Mouse (Mus musculus): Measurements from ENCODE around the gene Hdac9. TPM values are rescaled to one million over a fixed set of nuclear protein-coding genes. Genes with fewer than 3 reads are reported as not detected.

Hdac9 gene
- polyA plus RNA-seq, 1 experiment, result not detected

DNA sequence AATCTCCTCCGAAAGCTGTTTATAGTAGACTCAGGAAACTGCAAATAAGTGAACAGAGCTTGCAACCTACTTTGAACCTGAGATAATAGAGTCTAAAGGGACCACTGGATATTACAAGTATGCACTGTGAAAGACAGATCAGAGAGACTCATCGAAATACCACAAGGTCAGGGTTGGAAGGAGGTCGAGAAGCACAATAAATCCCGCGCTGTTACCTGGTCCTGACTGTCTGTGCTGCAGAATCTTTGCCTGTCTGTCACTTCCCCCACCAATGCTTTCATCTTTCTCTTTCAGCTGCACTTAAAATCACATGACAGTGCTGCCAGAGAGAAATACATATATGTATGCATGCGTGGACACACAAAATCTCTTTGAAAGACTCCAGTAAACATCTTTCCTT, 760.6 kb downstream of the Hdac9 start:
- H3K4me3 ChIP-seq (replicated peaks), result no peak overlapping the region
- H3K9me3 ChIP-seq, result no peaks in the 10 kb centered on the region
- H3K36me3 ChIP-seq (replicated peaks; ENCODE audit: low read length), result no peaks in the 10 kb centered on the region
- H3K4me1 ChIP-seq, result no peaks in the 10 kb centered on the region
- TF ChIP-seq GATA1 (IDR thresholded peaks at IDR 0.05; ENCODE audit: borderline replicate concordance, low read length) (no peak), FLI1 (IDR thresholded peaks at IDR 0.05; ENCODE audit: low read length) (no peak)
- no peaks in the 10 kb centered on the region for H3K27me3 ChIP-seq (replicated peaks)

DNA sequence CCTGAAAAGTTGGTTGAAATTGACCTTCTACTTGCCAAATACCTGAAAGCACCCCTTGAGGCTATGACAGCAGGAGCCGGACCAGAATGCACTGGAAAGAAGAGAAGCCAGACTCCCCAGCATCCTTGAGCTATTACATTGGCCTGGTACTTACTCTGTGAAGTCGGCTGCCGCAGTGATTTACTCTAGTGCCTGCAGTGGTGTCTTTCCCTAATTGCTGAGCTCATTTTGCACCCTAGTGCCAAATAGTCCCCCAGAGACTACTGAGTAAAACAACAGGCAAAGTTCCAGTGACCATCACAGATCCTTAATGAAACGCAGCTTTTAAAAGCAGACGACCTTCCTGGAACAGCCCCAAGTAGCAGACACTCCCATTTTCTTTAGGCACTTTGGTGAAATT, 761.2 kb downstream of the Hdac9 start:
- Histone ChIP-seq H3K36me3 (replicated peaks; ENCODE audit: low read length) (no peaks in the 10 kb centered on the region), H3K4me1 (no peaks in the 10 kb centered on the region), H3K4me3 (replicated peaks) (no peak overlapping the region), H3K9me3 (no peaks in the 10 kb centered on the region), H3K27me3 (replicated peaks) (no peaks in the 10 kb centered on the region)
- TF ChIP-seq GATA1 (IDR thresholded peaks at IDR 0.05; ENCODE audit: borderline replicate concordance, low read length), result no peak
- no peak for TF ChIP-seq FLI1 (IDR thresholded peaks at IDR 0.05; ENCODE audit: low read length)

DNA sequence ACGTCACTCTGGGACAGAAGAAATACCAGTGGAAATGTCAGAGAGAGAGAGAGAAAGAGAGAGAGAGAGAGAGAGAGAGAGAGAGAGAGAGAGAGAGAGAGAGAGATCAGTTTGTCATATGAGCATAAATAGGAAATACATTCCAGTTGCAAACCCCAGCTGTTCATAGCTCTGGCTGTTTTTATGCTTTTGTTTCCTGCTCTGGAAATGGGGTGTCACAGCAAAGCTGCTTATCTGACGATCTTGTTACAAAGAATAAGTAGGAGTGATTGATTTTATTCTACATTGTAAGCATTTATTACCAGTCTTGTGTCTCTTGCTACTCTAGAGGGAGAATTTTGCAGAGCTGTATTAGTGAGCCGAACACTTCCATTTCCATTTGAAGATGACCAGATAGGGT, 762.1 kb downstream of the Hdac9 start:
- H3K9me3 ChIP-seq, result no peaks in the 10 kb centered on the region
- TF ChIP-seq FLI1 (IDR thresholded peaks at IDR 0.05; ENCODE audit: low read length), result no peak
- TF ChIP-seq GATA1 (IDR thresholded peaks at IDR 0.05; ENCODE audit: borderline replicate concordance, low read length), result no peak
- H3K4me1 ChIP-seq, result no peaks in the 10 kb centered on the region
- H3K36me3 ChIP-seq (replicated peaks; ENCODE audit: low read length), result no peaks in the 10 kb centered on the region
- no peak overlapping the region for H3K4me3 ChIP-seq (replicated peaks)
- no peaks in the 10 kb centered on the region for H3K27me3 ChIP-seq (replicated peaks)

DNA sequence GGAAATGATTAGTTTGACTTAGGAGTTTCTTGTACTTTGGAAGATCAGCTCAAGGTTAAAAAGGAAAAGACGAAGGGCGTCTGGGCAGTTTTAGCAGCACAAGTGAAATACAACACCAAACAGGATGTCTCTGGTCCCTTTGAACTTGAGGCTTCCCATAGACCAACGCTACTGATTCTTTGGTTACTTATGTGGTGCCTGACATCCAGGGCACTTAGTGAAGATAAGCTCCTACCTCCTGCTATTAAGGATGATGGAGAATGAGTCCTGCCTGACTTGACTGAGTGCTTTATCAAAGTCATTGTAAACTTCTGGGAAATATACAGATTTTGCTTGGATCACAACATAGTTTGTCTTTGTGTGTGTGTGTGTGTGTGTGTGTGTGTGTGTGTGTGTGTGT, 765.6 kb downstream of the Hdac9 start:
- TF ChIP-seq FLI1 (IDR thresholded peaks at IDR 0.05; ENCODE audit: low read length), result no peak
- TF ChIP-seq GATA1 (IDR thresholded peaks at IDR 0.05; ENCODE audit: borderline replicate concordance, low read length), result no peak
- Histone ChIP-seq H3K36me3 (replicated peaks; ENCODE audit: low read length) (no peaks in the 10 kb centered on the region), H3K9me3 (no peaks in the 10 kb centered on the region), H3K4me3 (replicated peaks) (no peak overlapping the region), H3K27me3 (replicated peaks) (no peaks in the 10 kb centered on the region), H3K4me1 (no peaks in the 10 kb centered on the region)

DNA sequence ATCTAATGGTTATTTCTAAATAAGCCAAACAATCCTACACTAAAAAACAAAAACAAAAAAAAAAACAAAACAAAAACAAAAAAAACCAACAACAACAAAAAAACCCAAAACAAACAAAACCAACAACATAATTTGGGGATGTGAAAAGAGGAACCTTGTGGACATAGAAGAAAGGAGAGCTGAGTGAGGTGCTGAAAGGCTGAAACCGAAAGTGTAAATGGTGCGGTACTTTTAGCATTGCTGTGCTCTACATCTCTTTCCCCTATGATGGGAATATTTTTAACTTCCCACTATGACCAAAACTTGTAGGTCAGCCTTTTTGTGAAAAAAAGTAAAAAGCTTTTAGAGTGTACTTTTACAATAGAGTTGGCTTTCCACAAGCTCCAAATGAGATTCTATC, 774.2 kb downstream of the Hdac9 start:
- no peaks in the 10 kb centered on the region for H3K27me3 ChIP-seq (replicated peaks)
- H3K4me3 ChIP-seq (replicated peaks), result peak overlapping the region; percentile 76
- no peaks in the 10 kb centered on the region for H3K4me1 ChIP-seq
- no peak for TF ChIP-seq GATA1 (IDR thresholded peaks at IDR 0.05; ENCODE audit: borderline replicate concordance, low read length)
- TF ChIP-seq FLI1 (IDR thresholded peaks at IDR 0.05; ENCODE audit: low read length), result no peak
- no peaks in the 10 kb centered on the region for H3K9me3 ChIP-seq
- no peaks in the 10 kb centered on the region for H3K36me3 ChIP-seq (replicated peaks; ENCODE audit: low read length)

DNA sequence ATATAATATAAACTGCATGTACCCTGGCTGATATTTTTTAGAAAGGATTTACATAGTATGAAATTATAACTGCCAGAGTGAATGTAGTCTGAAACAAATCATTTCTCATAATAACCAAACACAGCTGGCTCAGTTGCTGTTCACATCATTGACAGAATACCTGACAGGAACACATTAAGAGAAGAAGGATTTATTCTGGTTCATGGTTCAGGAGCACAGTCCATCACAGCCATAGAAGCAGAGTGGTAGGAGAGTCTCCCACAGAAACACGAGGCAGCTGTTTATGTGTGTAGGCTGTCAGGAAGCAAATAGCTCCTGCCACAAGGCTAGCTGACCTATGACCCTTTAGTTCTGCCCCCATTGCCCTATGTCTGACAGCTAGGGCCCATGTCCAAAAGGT, 803.6 kb downstream of the Hdac9 start:
- Histone ChIP-seq H3K4me3 (replicated peaks) (no peak overlapping the region), H3K4me1 (no peaks in the 10 kb centered on the region), H3K27me3 (replicated peaks) (no peaks in the 10 kb centered on the region), H3K9me3 (no peaks in the 10 kb centered on the region), H3K36me3 (replicated peaks; ENCODE audit: low read length) (no peaks in the 10 kb centered on the region)
- TF ChIP-seq GATA1 (IDR thresholded peaks at IDR 0.05; ENCODE audit: borderline replicate concordance, low read length) (no peak), FLI1 (IDR thresholded peaks at IDR 0.05; ENCODE audit: low read length) (no peak)

DNA sequence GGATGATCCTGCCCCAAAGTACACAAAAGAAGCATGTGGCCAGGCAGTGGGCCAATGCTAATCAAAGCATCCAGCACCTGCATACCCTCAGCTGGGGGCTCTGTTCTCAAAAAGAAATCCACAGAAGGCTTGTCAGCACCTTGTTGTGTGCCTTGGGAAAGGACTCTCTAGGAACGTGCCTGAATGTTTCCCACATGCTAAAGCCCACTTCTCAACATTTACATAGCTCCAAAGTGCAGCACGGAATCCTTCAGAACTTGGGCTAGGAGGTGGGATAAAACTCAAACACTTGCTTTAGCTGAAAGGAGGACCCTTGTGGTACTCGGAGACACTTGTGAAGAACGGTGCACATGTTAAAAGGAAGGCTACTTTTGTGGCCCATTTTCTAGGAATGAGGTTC, 823.9 kb downstream of the Hdac9 start:
- TF ChIP-seq FLI1 (IDR thresholded peaks at IDR 0.05; ENCODE audit: low read length) (no peak), GATA1 (IDR thresholded peaks at IDR 0.05; ENCODE audit: borderline replicate concordance, low read length) (no peak)
- Histone ChIP-seq H3K9me3 (no peaks in the 10 kb centered on the region), H3K4me1 (no peaks in the 10 kb centered on the region), H3K4me3 (replicated peaks) (no peak overlapping the region), H3K36me3 (replicated peaks; ENCODE audit: low read length) (no peaks in the 10 kb centered on the region), H3K27me3 (replicated peaks) (no peaks in the 10 kb centered on the region)

DNA sequence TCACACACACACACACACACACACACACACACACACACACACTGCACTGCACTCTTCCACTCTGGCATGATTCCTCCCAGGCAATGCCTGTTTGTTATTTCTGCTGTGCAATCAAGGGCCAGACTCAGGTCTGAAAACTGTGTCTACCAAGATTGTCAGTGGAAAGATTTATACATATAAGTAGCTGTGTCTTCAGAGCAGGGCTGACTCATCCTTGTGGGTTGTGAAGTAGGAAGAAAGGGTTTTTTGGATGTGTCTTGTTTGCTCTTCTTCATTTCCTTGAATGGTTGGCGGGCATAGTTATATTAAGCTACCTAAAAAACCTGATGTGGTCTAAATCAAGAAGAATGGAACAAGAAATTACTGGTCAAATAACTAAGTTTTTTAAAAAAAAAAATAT, 825.0 kb downstream of the Hdac9 start:
- no peak for TF ChIP-seq GATA1 (IDR thresholded peaks at IDR 0.05; ENCODE audit: borderline replicate concordance, low read length)
- TF ChIP-seq FLI1 (IDR thresholded peaks at IDR 0.05; ENCODE audit: low read length), result no peak

DNA sequence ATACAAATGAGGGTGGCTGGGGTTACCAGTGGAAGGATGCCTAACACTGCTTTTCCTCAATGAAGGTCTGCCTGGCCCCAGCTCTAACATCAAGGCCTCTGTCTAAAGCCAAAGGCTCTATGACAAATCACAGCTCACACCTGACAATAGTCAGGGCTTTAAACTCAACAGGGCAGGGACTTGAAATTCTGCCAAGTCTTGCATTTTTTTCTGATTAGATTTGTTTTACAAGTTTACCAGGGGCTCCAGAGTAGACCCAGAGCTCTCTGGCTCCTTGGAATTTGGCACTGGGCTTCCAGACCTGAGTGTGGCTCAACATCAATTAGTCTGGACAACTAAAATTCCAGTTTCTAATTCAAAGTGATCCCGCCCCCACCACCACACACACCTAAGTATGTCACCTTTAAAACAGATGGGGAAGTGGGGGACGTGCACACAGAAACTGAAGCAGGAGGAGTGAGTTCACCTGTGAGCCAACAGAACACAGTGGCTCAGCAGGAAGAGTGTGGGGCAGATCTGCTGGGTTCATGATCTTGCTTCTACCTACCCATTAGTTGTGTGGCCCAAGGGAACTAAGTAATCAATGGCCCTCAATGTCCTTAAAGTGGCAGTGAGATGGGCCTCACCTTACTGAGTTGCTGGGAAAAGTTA, 829.5 kb downstream of the Hdac9 start:
- Histone ChIP-seq H3K27me3 (replicated peaks) (no peaks in the 10 kb centered on the region), H3K4me3 (replicated peaks) (no peak overlapping the region), H3K4me1 (no peaks in the 10 kb centered on the region), H3K9me3 (no peaks in the 10 kb centered on the region), H3K36me3 (replicated peaks; ENCODE audit: low read length) (no peaks in the 10 kb centered on the region)
- TF ChIP-seq FLI1 (IDR thresholded peaks at IDR 0.05; ENCODE audit: low read length) (no peak), GATA1 (IDR thresholded peaks at IDR 0.05; ENCODE audit: borderline replicate concordance, low read length) (no peak)

More for the DNA sequence above, 825.0 kb downstream of the Hdac9 start:
- Histone ChIP-seq H3K27me3 (replicated peaks) (no peaks in the 10 kb centered on the region), H3K36me3 (replicated peaks; ENCODE audit: low read length) (no peaks in the 10 kb centered on the region), H3K9me3 (no peaks in the 10 kb centered on the region), H3K4me1 (no peaks in the 10 kb centered on the region), H3K4me3 (replicated peaks) (no peak overlapping the region)

DNA sequence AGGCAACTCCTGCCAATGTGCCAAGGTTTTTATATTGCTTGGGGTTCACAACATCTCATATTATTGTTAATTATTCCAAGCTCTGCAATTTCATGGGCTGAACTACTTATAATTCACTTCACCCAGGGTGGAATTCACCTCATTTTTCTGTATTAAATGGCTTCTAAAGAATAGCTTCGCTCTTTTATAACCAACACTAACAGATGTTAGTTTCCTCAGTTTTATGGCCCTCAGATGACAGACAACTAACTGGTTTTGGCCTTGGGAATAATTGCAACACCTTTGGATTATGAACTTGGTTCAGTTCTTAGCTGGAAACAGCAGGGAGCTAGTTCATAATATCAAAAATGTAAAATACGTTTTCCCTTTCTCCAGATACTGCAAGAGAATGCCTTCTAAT, 839.9 kb downstream of the Hdac9 start:
- H3K4me1 ChIP-seq, result no peaks in the 10 kb centered on the region
- H3K36me3 ChIP-seq (replicated peaks; ENCODE audit: low read length), result no peaks in the 10 kb centered on the region
- no peaks in the 10 kb centered on the region for H3K27me3 ChIP-seq (replicated peaks)
- no peak for TF ChIP-seq FLI1 (IDR thresholded peaks at IDR 0.05; ENCODE audit: low read length)
- no peak for TF ChIP-seq GATA1 (IDR thresholded peaks at IDR 0.05; ENCODE audit: borderline replicate concordance, low read length)
- H3K9me3 ChIP-seq, result 0 out of 2 replicates have a peak, but pooled peaks cover 5% of the 10 kb centered on the region
- H3K4me3 ChIP-seq (replicated peaks), result no peak overlapping the region
